Mouse (Mus musculus) spleen, adult 2 months (tissue): Measurements from ENCODE around the gene Atp6v0d1.

ENCODE experiments used
- CTCF ChIP-seq: fragments of 200-500 bp; IDR thresholded peaks from 2 replicates; pipeline ENCODE4 v1.5.1; 2011; ENCODE audit warnings: mild to moderate bottlenecking, inconsistent platforms; ENCODE audit not compliant: insufficient read depth, insufficient read length, insufficient replicate concordance; ENCODE audit errors: extremely low read depth
- POLR2A ChIP-seq: fragments of 200-500 bp; IDR thresholded peaks from 2 replicates; pipeline ENCODE4 v1.6.1; 2011; ENCODE audit warnings: low read depth, low read length, inconsistent platforms

DNA sequence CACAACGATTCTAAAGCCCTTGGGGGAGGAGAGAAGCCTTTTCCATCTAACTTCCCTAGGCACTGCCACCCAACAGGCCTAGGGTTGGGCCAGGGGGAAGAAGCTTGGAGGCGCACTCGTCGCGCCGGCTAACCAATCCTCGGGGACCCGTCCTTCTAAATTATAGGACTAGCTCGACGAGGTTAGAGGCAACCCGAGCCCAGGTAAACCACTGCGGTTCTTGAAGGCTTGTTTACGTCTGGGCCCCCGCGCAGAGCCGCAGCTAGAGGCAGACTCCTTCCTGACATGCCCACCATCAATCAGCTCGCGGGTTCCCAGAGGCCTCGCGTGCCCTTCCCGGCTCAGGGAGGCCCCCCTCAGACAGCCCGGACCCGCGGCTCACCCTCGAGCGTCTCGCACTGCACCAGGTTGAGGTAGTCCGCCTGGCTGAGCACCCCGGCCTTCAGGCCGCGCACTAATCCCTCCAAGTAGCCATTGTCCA, 406 bp downstream of the Atp6v0d1 start:
- TF ChIP-seq POLR2A (no peak), CTCF (no peak)
